Mouse (Mus musculus) bone marrow, adult 2 months (tissue): ENCODE data around the gene Gm10300.

Experiments
- CTCF ChIP-seq: fragments of 200-500 bp; IDR thresholded peaks from 2 replicates; pipeline ENCODE4 v1.5.1; 2011; ENCODE audit warnings: low read length, control low read depth; ENCODE audit not compliant: control insufficient read depth, insufficient read depth
- POLR2A ChIP-seq: fragments of 200-500 bp; IDR thresholded peaks from 2 replicates; pipeline ENCODE4 v1.6.1; 2011; ENCODE audit warnings: low read depth, mild to moderate bottlenecking, control low read depth, low read length, borderline replicate concordance; ENCODE audit not compliant: control insufficient read depth

DNA sequence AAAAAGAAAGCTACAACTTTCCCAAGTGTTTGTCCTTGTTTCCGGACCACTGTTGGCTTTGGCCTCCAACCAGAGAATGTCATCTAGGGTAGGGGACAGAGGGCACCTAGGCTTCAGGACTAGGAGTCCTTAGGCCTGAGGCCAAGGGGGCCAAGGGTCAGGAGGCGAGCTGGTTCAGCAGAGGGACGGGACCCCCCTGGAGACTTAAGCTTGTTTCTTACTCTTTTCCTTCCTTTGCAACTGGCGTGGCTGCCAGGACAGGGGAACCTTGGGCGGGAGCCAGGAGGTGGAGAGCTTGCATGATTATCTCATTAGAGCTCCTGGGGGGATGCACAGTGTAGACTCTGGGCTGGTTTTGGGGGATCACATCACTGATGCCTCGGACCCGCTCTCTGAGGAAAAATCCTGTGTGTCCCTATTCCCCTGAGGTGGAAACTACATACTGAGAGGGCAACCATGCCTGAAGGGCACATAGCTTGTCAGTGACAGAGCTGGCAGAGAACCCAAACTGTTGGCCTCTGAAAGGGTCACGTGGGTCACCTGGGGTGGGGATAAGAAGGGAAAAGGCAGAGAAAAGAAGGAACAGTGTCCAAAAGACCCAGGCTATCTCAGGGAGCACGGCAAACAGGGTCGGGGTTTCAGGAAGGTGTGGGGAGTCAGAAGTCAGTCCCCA lies 8.3 kb upstream of the Gm10300 start:
- TF ChIP-seq CTCF (no peak), POLR2A (no peak)
